Mouse (Mus musculus) hindbrain, embryonic 14.5 days (tissue): ENCODE data around the gene Ankrd12. TPM values are rescaled to one million over a fixed set of nuclear protein-coding genes. Genes with fewer than 3 reads are reported as not detected.

Experiments used
- polyA plus RNA-seq: library from polyadenylated mRNA; unstranded; fragments of >200 nt; fragmentation: Nextera tagmentation; extraction: Ambion mirVana; gene quantifications from 2 replicates; pipeline ENCODE4 v1.2.1, GENCODE M21; 2014

Gene Ankrd12
- polyA plus RNA-seq, 1 experiment from 2014 or later = 157 TPM

Other genes with a start within 250 kb of the Ankrd12 start
- gene Ralbp1, start 191.3 kb downstream of the Ankrd12 start, polyA plus RNA-seq = 40.5 and 44.2 TPM in 2 replicates
- 66.0 and 71.2 TPM in 2 replicates for gene Twsg1, start 125.9 kb downstream of the Ankrd12 start, polyA plus RNA-seq
- 414 and 418 TPM in 2 replicates for gene Ndufv2, start 24.5 kb upstream of the Ankrd12 start, polyA plus RNA-seq
- gene Washc1, start 34.5 kb upstream of the Ankrd12 start, polyA plus RNA-seq = 36.3 and 37.7 TPM in 2 replicates
- 4.1 and 4.6 TPM in 2 replicates for gene Ddx11, start 46.4 kb upstream of the Ankrd12 start, polyA plus RNA-seq